Mouse (Mus musculus): ENCODE results near the gene Trim59. TPM values are rescaled to one million over a fixed set of nuclear protein-coding genes. Genes with fewer than 3 reads are reported as not detected.

The Trim59 gene
- 8.2 and 14.1 TPM in 2 replicates for polyA plus RNA-seq (2012)

DNA sequence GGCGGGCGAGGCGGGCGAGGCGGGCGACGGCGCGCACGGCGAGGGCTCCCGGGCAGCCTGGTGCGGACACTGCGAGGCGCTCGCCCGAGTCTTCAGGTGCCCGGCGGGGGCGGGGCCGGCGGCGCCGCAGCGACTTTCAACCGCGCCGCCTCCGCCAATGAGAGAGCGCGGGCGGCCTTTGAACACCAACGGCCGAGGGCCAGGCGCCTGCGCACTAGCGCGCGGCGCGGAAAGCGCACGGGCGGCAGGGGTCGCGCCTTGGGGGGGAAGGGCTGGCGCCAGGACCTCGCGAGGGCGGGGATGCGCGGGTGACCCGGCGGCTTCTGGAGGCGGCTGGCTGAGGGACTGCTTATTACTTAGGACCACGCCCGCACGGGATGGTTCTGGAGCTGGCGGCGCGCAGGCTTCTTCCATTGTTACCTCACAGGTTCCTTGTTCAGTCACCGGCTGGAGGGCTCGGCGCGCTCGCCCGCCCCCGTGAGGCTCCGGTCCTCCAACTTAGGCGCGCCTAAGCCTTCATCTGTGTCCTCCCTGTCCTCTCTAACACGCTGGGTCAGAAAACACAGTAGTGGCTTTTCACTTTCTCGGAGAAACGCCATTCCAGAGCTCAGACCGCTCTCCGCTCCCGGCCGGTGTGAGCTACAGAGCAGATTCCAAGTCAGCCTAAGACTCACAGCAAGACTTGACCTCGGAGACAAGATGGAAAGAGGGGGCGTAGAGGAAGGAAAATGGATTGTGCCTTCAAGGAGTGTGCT lies at the start of gene Trim59:
TSS of gene Trim59 (minus strand) at position 111 of the 755 bp plus-strand sequence.

DNA sequence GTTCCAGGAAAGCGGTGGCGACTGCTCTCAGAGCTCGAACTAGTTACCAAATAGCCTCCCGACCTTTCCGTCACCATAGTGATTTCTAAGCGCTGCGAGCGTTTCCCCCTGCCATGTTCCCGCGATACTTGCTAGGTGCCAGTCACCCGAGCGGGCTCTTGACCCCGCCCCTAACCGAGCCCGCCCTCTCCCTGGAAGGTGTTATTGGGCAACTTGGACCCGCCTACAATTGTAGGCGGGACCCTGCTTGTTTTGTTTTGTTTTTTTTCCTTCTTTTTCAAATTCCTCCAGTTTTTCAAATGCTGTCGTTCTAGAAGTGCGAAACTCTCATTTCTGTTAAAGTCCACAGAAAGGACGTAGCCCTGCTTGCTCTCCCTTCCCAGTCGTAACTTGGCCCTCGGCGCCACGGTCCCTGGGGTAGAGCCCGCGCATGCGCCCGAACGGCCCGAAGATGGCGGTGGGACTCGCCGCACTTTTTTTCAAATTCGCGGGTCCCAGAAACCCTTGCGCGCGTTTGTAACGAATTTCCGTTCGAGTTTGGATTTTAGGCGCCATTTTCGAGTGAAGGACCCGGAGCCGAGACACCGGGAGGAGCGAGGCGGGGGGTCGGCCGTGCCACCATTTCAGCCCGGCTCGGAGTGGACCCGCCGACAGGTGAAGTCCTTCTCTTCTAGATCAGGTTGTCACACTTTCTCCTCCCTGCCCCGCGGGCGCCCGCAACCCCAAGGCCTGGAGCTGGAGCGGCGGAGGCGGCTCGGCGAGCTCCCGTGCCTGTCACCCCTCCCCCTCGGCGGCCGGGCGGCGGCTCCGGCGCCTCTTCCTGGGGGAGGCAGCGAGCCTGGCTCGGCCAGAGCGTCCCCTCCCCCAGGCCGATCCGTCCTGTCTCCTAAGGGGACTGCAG lies 39.9 kb downstream of the Trim59 start, which contains the start of the genes Ift80 and Smc4:
TSS of gene Ift80 (minus strand) at position 134 of the 901 bp plus-strand sequence.
TSS of gene Smc4 (plus strand) at position 302 of the 901 bp plus-strand sequence.

Other genes starting within 250 kb of the Trim59 start
- 0.31 and 0.43 TPM in 2 replicates for gene 1110032F04Rik, start 175.2 kb downstream of the Trim59 start, polyA plus RNA-seq (2012)
- gene Ift80, start 40.2 kb downstream of the Trim59 start, polyA plus RNA-seq (2012) = 0.27 and 0.59 TPM in 2 replicates
- 80.1 and 89.4 TPM in 2 replicates for gene Smc4, start 40.0 kb downstream of the Trim59 start, polyA plus RNA-seq (2012)
- gene Kpna4, start 82.4 kb upstream of the Trim59 start, polyA plus RNA-seq (2012) = 15.7 and 17.5 TPM in 2 replicates
- not detected in 2 replicates for gene Arl14, start 177.7 kb upstream of the Trim59 start, polyA plus RNA-seq (2012)

All from megakaryocyte-erythroid progenitor cell, adult 5 weeks (primary cell).